Mouse (Mus musculus) spleen, adult 10 weeks (tissue): Measurements from ENCODE around the gene Rcsd1. TPM values are rescaled to one million over a fixed set of nuclear protein-coding genes. Genes with fewer than 3 reads are reported as not detected.

ENCODE experiments used
- polyA plus RNA-seq: library from polyadenylated mRNA; stranded (reverse); fragments of 350-450 nt; fragmentation: Illumina TruSeq; extraction: RNeasy Lipid Tissue Mini Kit (QIAGEN cat#74804); gene quantifications from one replicate; pipeline ENCODE4 v1.2.3, GENCODE M21; 2015; ENCODE audit warnings: low replicate concordance; ENCODE audit not compliant: insufficient read depth

Gene Rcsd1
- 197 TPM for polyA plus RNA-seq

GRCm38 (mm10) chr1:165709629-165710256 is at the start of gene Rcsd1:
Gene Rcsd1 (minus strand): TSS chr1:165709757.

GRCm38 (mm10) chr1:165634151-165634884 is 75.2 kb downstream of the Rcsd1 start, which contains the start of gene Mpzl1:
Gene Mpzl1 (minus strand): TSS chr1:165634538.

Other genes starting within 250 kb of the Rcsd1 start
- 35.5 TPM for gene Dcaf6, start 249.3 kb downstream of the Rcsd1 start, polyA plus RNA-seq
- gene Mpc2, start 249.1 kb downstream of the Rcsd1 start, polyA plus RNA-seq: 101 TPM
- not detected for gene Adcy10, start 224.6 kb downstream of the Rcsd1 start, polyA plus RNA-seq
- gene Mpzl1, start 75.2 kb downstream of the Rcsd1 start, polyA plus RNA-seq: 30.3 TPM
- gene Creg1, start 54.0 kb upstream of the Rcsd1 start, polyA plus RNA-seq: 279 TPM
- 59.6 TPM for gene Cd247, start 78.9 kb upstream of the Rcsd1 start, polyA plus RNA-seq